Mouse (Mus musculus) spleen, postnatal 10 days (tissue): ENCODE measurements around the gene Bpifb2.

ENCODE experiments used
- DNase-seq, 2 experiments: peaks; one replicate each; pipeline ENCODE4 v3.0.0; 2021 to 2022; ENCODE audit warnings: low spot score in 2 of 2

Bpifb2 gene

GRCm38 (mm10) chr2:153931125-153931524 lies 56.3 kb downstream of the Bpifb2 start:
- DNase-seq: no peak

GRCm38 (mm10) chr2:153933311-153933710 lies 58.5 kb downstream of the Bpifb2 start:
- DNase-seq: no peak

GRCm38 (mm10) chr2:153935348-153935747 lies 60.5 kb downstream of the Bpifb2 start:
- no peak for DNase-seq

- no peak for DNase-seq
Observed at GRCm38 (mm10) chr2:153937843-153938242, 63.0 kb downstream of the Bpifb2 start, which contains the start of gene Bpifb4. TSS of gene Bpifb4 (plus strand) at chr2:153938212.

DNA sequence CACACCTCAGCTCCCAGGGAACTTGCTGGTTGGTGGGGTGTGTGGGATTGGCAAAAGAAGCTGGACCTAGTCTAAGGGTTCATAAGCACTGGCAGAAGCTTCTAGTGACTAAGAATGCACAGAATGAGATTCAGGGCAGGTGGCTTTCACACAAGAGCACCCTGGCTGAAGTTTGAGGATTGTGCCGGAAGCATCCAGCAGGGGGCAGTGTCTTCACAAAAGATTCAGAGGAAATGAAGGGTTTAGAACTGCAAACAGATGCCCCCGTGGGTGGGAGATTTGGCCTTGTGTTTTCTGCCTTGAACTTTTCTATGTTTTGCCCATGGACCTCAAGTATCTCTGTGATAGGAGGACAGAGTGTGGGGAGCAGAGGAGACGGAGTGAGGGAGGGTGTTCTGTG lies 68.7 kb downstream of the Bpifb2 start:
- DNase-seq: peak; percentile 22 to 64

- DNase-seq: no peak
Observed at GRCm38 (mm10) chr2:153944567-153944966, 69.7 kb downstream of the Bpifb2 start.
